Mouse (Mus musculus) limb, embryonic 11.5 days (tissue): ENCODE data around the gene Vwa5b1. TPM values are rescaled to one million over a fixed set of nuclear protein-coding genes. Genes with fewer than 3 reads are reported as not detected.

Experiments
- ATAC-seq: fragments of 200-750 bp; cut with Nextera tagmentation; 2 replicates; pipeline ENCODE4 v1.8.0; 2017; ENCODE audit warnings: low read depth; ENCODE audit not compliant: insufficient number of reproducible peaks, low FRiP score, low TSS enrichment
- DNase-seq: peaks from one replicate; pipeline ENCODE4 v3.0.0-alpha.2; 2015; ENCODE audit warnings: low spot score
- H3K27ac ChIP-seq: fragments of 300-500 bp; sonication (generic); replicated peaks from 2 replicates; pipeline ENCODE4 v1.5.1; 2014; ENCODE audit warnings: low read depth, mild to moderate bottlenecking, low read length
- H3K27me3 ChIP-seq: fragments of 300-500 bp; sonication (generic); 2 replicates; pipeline ENCODE4 v1.6.1; 2014; ENCODE audit warnings: mild to moderate bottlenecking, low read length, mixed read lengths; ENCODE audit not compliant: control insufficient read depth, insufficient read depth
- H3K36me3 ChIP-seq: fragments of 300-500 bp; sonication (generic); 2 replicates; pipeline ENCODE4 v1.6.1; 2014; ENCODE audit warnings: mild to moderate bottlenecking, low read length, moderate library complexity, mixed read lengths; ENCODE audit not compliant: control insufficient read depth, insufficient read depth
- H3K4me1 ChIP-seq: fragments of 300-500 bp; sonication (generic); 2 replicates; pipeline ENCODE4 v1.6.1; 2014; ENCODE audit warnings: low read length, mixed read lengths; ENCODE audit not compliant: control insufficient read depth, insufficient read depth
- H3K4me2 ChIP-seq: fragments of 300-500 bp; sonication (generic); 2 replicates; pipeline ENCODE4 v1.6.1; 2014; ENCODE audit warnings: low read depth, mild to moderate bottlenecking, moderate library complexity; ENCODE audit not compliant: severe bottlenecking
- H3K4me3 ChIP-seq: fragments of 300-500 bp; sonication (generic); 2 replicates; pipeline ENCODE4 v1.5.1; 2014; ENCODE audit warnings: low read depth, low read length
- H3K9ac ChIP-seq: fragments of 300-500 bp; sonication (generic); 2 replicates; pipeline ENCODE4 v1.6.1; 2014; ENCODE audit warnings: mild to moderate bottlenecking, low read length
- H3K9me3 ChIP-seq: fragments of 300-500 bp; sonication (generic); 2 replicates; pipeline ENCODE4 v1.6.1; 2016; ENCODE audit warnings: low read length; ENCODE audit not compliant: control insufficient read depth
- WGBS: fragments of 180-500 bp; shearing (Covaris S2); extraction: QIAGEN DNeasy Blood & Tissue Kit; methylation state at CpG from one replicate; pipeline ENCODE4 v1.1.7; 2014; 5-methylcytosine and 5-hydroxymethylcytosine counted together
- polyA plus RNA-seq: library from polyadenylated mRNA; unstranded; fragments of >200 nt; fragmentation: Nextera tagmentation; extraction: Ambion mirVana; gene quantifications from 2 replicates; pipeline ENCODE4 v1.2.1, GENCODE M21; 2014

The Vwa5b1 gene
- 0.11 TPM in 1 of 2 replicates, not detected in the other for polyA plus RNA-seq

DNA sequence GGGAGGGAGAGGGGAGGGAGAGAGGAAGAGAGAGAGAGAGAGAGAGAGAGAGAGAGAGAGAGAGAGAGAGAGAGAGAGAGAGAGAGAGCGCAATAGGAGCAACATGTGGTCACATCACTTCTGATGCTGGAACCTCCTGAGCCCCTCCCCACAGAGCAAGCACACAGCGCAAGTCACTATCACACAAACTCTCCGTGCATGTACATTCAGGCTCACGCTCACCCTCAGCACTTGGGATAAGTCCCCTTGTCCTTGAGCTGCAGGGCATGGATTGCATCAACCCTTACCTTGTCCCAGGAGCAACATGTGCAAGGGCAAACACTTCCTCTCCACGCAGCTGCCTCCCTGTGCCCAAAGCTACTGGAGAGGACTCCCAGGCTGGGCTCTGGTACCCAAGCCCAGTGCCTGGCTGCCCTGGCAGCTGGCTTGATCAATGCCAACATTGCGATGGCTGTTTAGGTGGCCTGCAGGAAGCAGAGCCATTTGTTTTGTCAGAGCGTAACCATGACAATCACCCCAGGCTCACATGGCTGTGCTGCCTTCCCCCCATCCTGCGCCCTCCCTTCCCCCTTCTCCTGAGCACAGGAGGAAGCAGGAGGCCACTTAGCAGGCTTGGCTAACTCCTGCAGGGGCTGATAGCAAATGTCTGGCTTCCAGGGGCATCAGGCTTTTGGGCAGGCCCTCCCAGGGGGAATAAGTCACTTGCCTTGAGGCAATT is at the start of gene Vwa5b1:
Gene Vwa5b1 (minus strand): TSS at position 457 of the 718 bp plus-strand sequence.
- H3K4me1 ChIP-seq = 0 out of 2 replicates have a peak, but pooled peaks cover 6% of the 10 kb centered on the region
- 27% methylated on average over 8 of the region's 8 CpGs for WGBS
- H3K36me3 ChIP-seq = no peaks in the 10 kb centered on the region
- H3K9ac ChIP-seq = no peak within 1 kb of the TSS; the same call in 1 of the 2 replicates
- DNase-seq = peak; percentile 48
- H3K27me3 ChIP-seq = no peaks in the 10 kb centered on the region
- no peak within 1 kb of the TSS for H3K27ac ChIP-seq
- no peak within 1 kb of the TSS for H3K4me2 ChIP-seq
- ATAC-seq = no peak
- no peaks in the 10 kb centered on the region for H3K9me3 ChIP-seq
- H3K4me3 ChIP-seq = no peak within 1 kb of the TSS

- no peak overlapping the region for H3K4me2 ChIP-seq
- H3K9me3 ChIP-seq = no peaks in the 10 kb centered on the region
- DNase-seq (no peak), ATAC-seq (no peak)
- H3K27ac ChIP-seq = no peak overlapping the region
- H3K4me3 ChIP-seq = no peak overlapping the region
- H3K4me1 ChIP-seq = no peaks in the 10 kb centered on the region
- WGBS = 81% methylated on average over 2 of the region's 2 CpGs
- no peaks in the 10 kb centered on the region for H3K36me3 ChIP-seq
- no peak overlapping the region for H3K9ac ChIP-seq
- H3K27me3 ChIP-seq = no peaks in the 10 kb centered on the region
Measured at GRCm38 (mm10) chr4:138682760-138683159, 47.1 kb upstream of the Vwa5b1 start.

DNA sequence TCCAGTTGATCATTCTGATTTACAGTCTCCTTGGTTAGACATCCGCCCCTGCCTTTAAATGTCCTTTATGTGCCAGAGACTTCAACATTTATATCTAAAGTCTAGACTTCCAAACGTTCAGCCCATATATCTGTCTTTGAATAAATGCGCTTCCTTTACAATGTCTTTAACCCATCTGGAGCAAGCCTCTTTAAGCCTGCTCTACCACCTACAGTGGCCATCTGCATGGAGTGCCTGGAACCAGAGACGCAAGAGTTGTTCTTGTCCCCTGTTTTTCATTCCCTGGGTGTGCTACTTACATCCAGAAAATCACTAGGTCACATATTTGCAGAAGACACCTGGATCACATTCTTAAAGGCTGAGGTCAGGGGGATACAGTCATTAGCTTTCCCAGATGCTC is 44.4 kb upstream of the Vwa5b1 start:
- Histone ChIP-seq H3K27ac (no peak overlapping the region), H3K9ac (no peak overlapping the region), H3K4me3 (no peak overlapping the region), H3K9me3 (no peaks in the 10 kb centered on the region), H3K27me3 (0 out of 2 replicates have a peak, but pooled peaks cover 2% of the 10 kb centered on the region), H3K36me3 (no peaks in the 10 kb centered on the region), H3K4me1 (no peaks in the 10 kb centered on the region), H3K4me2 (no peak overlapping the region)
- no peak for ATAC-seq
- no peak for DNase-seq
- WGBS = 78% methylated on average over 4 of the region's 4 CpGs

GRCm38 (mm10) chr4:138677579-138677978 is 41.9 kb upstream of the Vwa5b1 start:
- Histone ChIP-seq H3K4me3 (no peak overlapping the region), H3K9ac (no peak overlapping the region), H3K9me3 (no peaks in the 10 kb centered on the region), H3K4me1 (no peaks in the 10 kb centered on the region), H3K27ac (no peak overlapping the region), H3K27me3 (0 out of 2 replicates have a peak, but pooled peaks cover 2% of the 10 kb centered on the region), H3K36me3 (no peaks in the 10 kb centered on the region), H3K4me2 (no peak overlapping the region)
- 28% methylated on average over 16 of the region's 16 CpGs for WGBS
- DNase-seq (peak; percentile 41), ATAC-seq (no peak)

DNA sequence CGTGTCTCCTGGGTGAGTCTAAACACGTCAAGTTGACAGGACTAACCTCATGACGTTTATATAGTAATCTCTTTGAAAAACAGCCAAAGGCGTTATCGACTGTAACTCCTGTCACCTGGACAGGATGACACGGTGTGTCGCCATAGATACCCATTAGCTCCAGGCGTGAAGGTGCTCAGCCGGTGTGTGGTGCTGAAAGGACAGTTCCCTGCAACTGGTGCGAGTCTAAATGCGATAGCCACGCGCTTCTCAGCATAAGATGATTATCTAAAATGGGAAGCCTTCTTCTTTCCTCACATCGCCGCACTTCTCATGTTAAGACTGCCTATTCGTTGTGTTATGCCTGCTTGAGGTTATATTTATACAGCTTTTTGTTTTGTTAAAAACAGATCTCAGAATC is 40.8 kb upstream of the Vwa5b1 start:
- no peak overlapping the region for H3K9ac ChIP-seq
- H3K4me2 ChIP-seq = no peak overlapping the region
- H3K4me1 ChIP-seq = no peaks in the 10 kb centered on the region
- 0 out of 2 replicates have a peak, but pooled peaks cover 2% of the 10 kb centered on the region for H3K27me3 ChIP-seq
- DNase-seq = peak; percentile 82
- 13% methylated on average over 16 of the region's 16 CpGs for WGBS
- H3K4me3 ChIP-seq = no peak overlapping the region
- no peak overlapping the region for H3K27ac ChIP-seq
- H3K9me3 ChIP-seq = no peaks in the 10 kb centered on the region
- ATAC-seq = no peak
- H3K36me3 ChIP-seq = no peaks in the 10 kb centered on the region

DNA sequence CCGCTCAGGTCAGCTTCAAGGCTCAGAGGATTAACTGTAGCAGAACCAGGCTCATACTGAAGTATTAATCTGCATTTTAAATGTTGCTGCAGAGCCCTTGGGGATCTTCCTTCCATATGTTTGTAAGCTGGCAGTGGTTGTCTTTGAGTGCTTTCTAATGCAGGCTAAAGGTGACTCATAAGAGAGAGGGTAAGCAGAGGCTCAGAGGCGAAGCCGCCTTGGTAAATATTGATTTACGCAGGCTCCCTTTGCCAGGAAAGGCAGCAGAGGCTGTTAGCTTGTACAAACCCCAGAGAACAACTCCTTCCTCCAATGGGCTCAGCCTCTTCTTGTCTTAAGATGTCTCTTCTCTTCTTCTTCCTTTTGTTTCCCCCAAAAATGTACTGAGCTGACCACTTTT is 36.5 kb upstream of the Vwa5b1 start:
- H3K9me3 ChIP-seq = no peaks in the 10 kb centered on the region
- 59% methylated on average over 4 of the region's 4 CpGs for WGBS
- ATAC-seq = no peak
- no peak overlapping the region for H3K4me2 ChIP-seq
- H3K4me3 ChIP-seq = no peak overlapping the region
- H3K4me1 ChIP-seq = no peaks in the 10 kb centered on the region
- H3K9ac ChIP-seq = no peak overlapping the region
- no peak for DNase-seq
- no peaks in the 10 kb centered on the region for H3K36me3 ChIP-seq
- H3K27ac ChIP-seq = no peak overlapping the region
- no peaks in the 10 kb centered on the region for H3K27me3 ChIP-seq

DNA sequence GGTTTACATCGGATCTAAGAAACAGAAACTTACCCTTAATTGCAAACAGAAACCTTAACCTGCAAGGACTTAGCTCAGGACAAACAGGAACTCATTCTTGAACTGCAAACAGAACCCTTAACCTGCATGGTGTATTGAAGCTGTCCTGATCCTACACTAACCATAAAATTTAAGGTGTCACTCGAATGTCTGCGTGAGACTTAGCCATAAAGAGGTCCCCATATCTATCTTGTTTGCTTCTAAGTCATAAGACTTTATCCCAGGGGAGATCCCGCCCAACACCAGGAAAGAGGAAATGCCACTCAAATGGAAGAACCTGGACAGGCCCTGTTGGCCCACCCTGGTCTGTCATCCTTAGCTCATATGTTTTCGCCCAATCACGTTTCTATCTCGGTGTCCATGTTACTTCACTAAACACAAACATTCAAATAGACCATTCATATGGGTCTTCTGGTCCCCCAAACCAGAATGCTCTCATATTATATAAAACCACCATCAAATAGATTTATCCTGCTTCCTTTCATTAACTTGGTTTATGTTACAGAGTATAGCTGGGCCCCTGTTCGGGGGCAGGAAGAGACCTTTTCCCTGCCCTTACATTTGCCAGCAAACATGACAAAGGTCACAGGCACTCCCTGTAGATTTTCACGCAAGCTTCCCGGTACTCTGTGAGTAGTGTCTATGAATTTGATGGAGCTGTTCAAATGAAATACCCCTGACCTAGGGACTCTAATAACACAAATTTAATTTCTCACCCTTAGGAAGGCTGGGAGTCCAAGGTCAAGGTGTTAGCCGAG is 34.6 kb upstream of the Vwa5b1 start:
- no peak for ATAC-seq

DNA sequence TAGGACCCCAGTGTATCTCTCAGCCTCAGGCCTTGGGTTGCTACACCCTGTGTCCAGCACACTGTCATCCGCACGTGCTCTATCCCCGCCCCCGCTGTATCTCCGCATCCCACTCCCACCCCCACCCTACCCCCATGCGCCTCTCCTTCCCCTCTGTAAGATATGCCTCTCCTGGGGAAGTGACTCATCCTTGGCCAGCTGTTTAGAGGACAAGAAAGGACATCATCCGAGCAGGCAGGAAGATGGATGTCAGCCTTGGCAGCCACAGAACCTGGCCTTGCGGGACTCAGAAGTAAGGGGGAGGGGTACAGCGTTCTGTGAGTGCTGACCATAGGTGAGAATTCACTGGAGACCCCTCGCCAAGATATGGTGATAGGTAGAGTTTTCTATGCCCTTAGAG is 30.8 kb upstream of the Vwa5b1 start:
- H3K36me3 ChIP-seq = no peaks in the 10 kb centered on the region
- H3K4me1 ChIP-seq = no peaks in the 10 kb centered on the region
- ATAC-seq (no peak), DNase-seq (no peak)
- H3K27ac ChIP-seq = no peak overlapping the region
- H3K9me3 ChIP-seq = no peaks in the 10 kb centered on the region
- 70% methylated on average over 10 of the region's 10 CpGs for WGBS
- H3K4me3 ChIP-seq = no peak overlapping the region
- no peak overlapping the region for H3K9ac ChIP-seq
- no peaks in the 10 kb centered on the region for H3K27me3 ChIP-seq
- H3K4me2 ChIP-seq = no peak overlapping the region

More for the DNA sequence above, 34.6 kb upstream of the Vwa5b1 start:
- Histone ChIP-seq H3K9me3 (no peaks in the 10 kb centered on the region), H3K27ac (no peak overlapping the region), H3K27me3 (no peaks in the 10 kb centered on the region), H3K9ac (no peak overlapping the region), H3K4me2 (no peak overlapping the region), H3K4me1 (no peaks in the 10 kb centered on the region), H3K36me3 (no peaks in the 10 kb centered on the region), H3K4me3 (no peak overlapping the region)
- WGBS = 79% methylated on average over 11 of the region's 11 CpGs
- DNase-seq = no peak
